Mouse (Mus musculus): ENCODE data around the gene Rbm47. TPM values are rescaled to one million over a fixed set of nuclear protein-coding genes. Genes with fewer than 3 reads are reported as not detected.

Rbm47 gene
- polyA plus RNA-seq, 1 experiment from 2014 or later = 10.4 TPM

DNA sequence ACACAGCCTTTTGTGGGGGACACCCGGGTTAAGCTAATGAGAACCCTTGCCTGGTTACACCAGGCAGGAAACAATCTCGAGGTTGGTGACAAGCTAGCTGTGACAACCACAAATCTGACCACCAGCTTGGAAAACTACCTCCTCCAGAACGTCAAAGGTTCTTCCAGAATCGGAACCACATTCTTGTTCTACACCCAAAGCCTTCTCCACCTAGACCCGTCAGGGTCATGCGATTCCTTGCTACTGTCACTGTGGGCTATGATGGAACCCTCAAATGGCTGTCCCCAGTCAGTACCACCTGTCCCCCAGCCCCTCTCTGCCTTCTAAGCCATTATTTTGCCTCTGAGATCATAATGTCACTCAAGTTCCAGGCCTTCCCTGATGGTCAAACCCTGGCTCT lies 76.8 kb downstream of the Rbm47 start:
- Histone ChIP-seq H3K9ac (ENCODE audit: low read depth, low read length) (no peak overlapping the region), H3K4me2 (ENCODE audit: low read depth, low read length) (no peak overlapping the region), H3K4me1 (ENCODE audit: control insufficient read depth, insufficient read depth, low read length) (no peaks in the 10 kb centered on the region), H3K9me3 (ENCODE audit: control insufficient read depth, low read length) (no peaks in the 10 kb centered on the region), H3K36me3 (ENCODE audit: control insufficient read depth, insufficient read depth, low read length) (no peaks in the 10 kb centered on the region), H3K4me3 (ENCODE audit: low read depth, low read length) (no peak overlapping the region), H3K27me3 (replicated peaks; ENCODE audit: control insufficient read depth, insufficient read depth, low read length) (no peaks in the 10 kb centered on the region), H3K27ac (replicated peaks; ENCODE audit: low read depth, low read length) (no peak overlapping the region)
- DNase-seq (ENCODE audit: low spot score) (no peak), ATAC-seq (ENCODE audit: low read depth) (no peak)
- WGBS = 90% methylated on average over 6 of the region's 6 CpGs

DNA sequence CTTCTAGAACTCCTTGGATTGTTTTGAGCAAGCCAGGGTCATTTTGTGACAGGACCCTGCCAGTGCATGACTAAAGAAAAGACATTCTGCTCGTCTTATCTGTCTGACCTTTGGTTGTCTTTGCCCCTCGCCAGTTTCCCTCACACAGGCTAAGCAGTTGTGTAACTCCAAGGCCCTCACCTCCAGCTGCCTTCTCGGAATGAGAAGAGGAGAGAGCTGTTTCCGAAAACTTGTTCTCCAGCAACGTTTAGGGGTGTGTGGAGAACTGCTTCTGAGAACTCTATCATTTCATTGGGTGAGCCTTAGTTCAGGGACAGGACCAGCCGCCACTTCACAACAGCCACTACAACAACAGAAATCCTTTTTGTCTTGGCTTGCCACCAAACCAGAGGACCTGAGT lies 77.8 kb downstream of the Rbm47 start:
- Histone ChIP-seq H3K4me2 (ENCODE audit: low read depth, low read length) (no peak overlapping the region), H3K9me3 (ENCODE audit: control insufficient read depth, low read length) (no peaks in the 10 kb centered on the region), H3K4me1 (ENCODE audit: control insufficient read depth, insufficient read depth, low read length) (no peaks in the 10 kb centered on the region), H3K9ac (ENCODE audit: low read depth, low read length) (no peak overlapping the region), H3K27ac (replicated peaks; ENCODE audit: low read depth, low read length) (no peak overlapping the region), H3K36me3 (ENCODE audit: control insufficient read depth, insufficient read depth, low read length) (no peaks in the 10 kb centered on the region), H3K4me3 (ENCODE audit: low read depth, low read length) (no peak overlapping the region), H3K27me3 (replicated peaks; ENCODE audit: control insufficient read depth, insufficient read depth, low read length) (no peaks in the 10 kb centered on the region)
- ATAC-seq (ENCODE audit: low read depth) (no peak), DNase-seq (ENCODE audit: low spot score) (no peak)
- 65% methylated on average over 6 of the region's 6 CpGs for WGBS

DNA sequence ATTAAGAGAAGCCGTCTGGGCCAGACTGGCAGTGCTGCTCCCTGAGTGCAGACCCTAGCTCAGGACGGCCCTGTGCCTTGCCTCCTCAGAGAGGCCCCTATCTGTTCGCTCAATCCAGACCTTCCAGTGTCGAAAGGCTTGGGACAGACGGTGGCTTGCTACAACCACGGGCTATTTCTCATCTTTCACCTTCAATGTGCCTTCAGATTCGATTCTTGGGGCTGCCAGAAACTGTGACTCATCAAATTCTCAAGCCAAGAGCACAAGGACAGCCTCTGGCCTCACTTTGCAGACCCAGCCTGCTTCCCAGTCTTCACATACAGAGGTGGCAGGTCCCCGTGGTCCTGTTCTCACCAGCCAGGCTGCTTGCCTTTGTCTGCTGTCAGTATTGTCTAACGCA lies 82.9 kb downstream of the Rbm47 start:
- Histone ChIP-seq H3K9me3 (ENCODE audit: control insufficient read depth, low read length) (no peaks in the 10 kb centered on the region), H3K27ac (replicated peaks; ENCODE audit: low read depth, low read length) (no peak overlapping the region), H3K4me1 (ENCODE audit: control insufficient read depth, insufficient read depth, low read length) (peaks cover 6% of the 10 kb centered on the region), H3K4me3 (ENCODE audit: low read depth, low read length) (no peak overlapping the region), H3K36me3 (ENCODE audit: control insufficient read depth, insufficient read depth, low read length) (no peaks in the 10 kb centered on the region), H3K4me2 (ENCODE audit: low read depth, low read length) (no peak overlapping the region), H3K9ac (ENCODE audit: low read depth, low read length) (no peak overlapping the region), H3K27me3 (replicated peaks; ENCODE audit: control insufficient read depth, insufficient read depth, low read length) (no peaks in the 10 kb centered on the region)
- 63% methylated on average over 9 of the region's 9 CpGs for WGBS
- DNase-seq (ENCODE audit: low spot score) (no peak), ATAC-seq (ENCODE audit: low read depth) (no peak)

DNA sequence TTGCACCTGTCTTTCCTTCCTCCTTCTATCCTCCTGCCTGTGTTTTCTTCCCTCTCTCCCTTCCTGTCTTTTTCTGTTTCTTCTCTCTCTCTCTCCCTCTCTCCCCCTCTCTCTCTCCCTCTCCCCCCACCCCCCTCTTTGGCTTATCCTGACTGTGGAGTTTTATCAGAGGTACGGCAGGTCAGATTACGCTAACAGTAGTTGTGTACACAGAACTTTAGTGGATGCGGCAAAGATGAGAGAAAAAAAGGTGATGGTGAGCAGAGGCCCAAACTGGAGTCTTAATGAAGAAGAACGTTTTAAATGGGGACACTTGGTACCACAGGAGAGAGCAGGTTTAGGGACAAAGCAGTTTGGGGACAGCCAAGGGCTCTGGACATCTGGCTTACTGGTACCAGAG lies 83.3 kb downstream of the Rbm47 start:
- H3K27ac ChIP-seq (replicated peaks; ENCODE audit: low read depth, low read length) = no peak overlapping the region

DNA sequence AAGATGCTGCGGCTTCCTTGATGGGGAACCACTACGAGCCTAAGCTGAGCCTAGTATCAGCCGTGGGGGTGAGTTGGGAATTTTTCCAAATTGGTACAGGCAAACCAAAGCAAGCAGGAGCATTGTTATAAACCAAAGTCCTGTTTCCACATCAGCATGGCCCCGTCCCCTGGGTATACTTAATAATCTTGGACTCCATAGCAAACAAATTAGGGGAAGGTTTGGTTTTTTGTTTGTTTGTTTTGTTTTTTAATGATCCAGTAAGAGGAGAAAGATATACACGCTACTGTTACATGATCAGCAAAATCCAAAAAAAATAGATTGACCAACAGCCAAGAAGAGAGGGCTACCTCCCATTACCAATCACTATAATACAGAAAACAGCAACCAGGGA lies 84.0 kb downstream of the Rbm47 start:
- no peak overlapping the region for H3K4me2 ChIP-seq (ENCODE audit: low read depth, low read length)
- H3K27ac ChIP-seq (replicated peaks; ENCODE audit: low read depth, low read length) = no peak overlapping the region
- H3K9me3 ChIP-seq (ENCODE audit: control insufficient read depth, low read length) = no peaks in the 10 kb centered on the region
- peaks cover 6% of the 10 kb centered on the region for H3K4me1 ChIP-seq (ENCODE audit: control insufficient read depth, insufficient read depth, low read length)
- 80% methylated on average over 5 of the region's 5 CpGs for WGBS
- DNase-seq (ENCODE audit: low spot score) = no peak
- no peaks in the 10 kb centered on the region for H3K36me3 ChIP-seq (ENCODE audit: control insufficient read depth, insufficient read depth, low read length)
- H3K9ac ChIP-seq (ENCODE audit: low read depth, low read length) = no peak overlapping the region
- ATAC-seq (ENCODE audit: low read depth) = no peak
- H3K27me3 ChIP-seq (replicated peaks; ENCODE audit: control insufficient read depth, insufficient read depth, low read length) = no peaks in the 10 kb centered on the region
- no peak overlapping the region for H3K4me3 ChIP-seq (ENCODE audit: low read depth, low read length)

More for the DNA sequence above, 83.3 kb downstream of the Rbm47 start:
- no peak for DNase-seq (ENCODE audit: low spot score)
- H3K4me2 ChIP-seq (ENCODE audit: low read depth, low read length) = no peak overlapping the region
- 64% methylated on average over 4 of the region's 4 CpGs for WGBS
- H3K4me3 ChIP-seq (ENCODE audit: low read depth, low read length) = no peak overlapping the region
- H3K27me3 ChIP-seq (replicated peaks; ENCODE audit: control insufficient read depth, insufficient read depth, low read length) = no peaks in the 10 kb centered on the region
- no peak for ATAC-seq (ENCODE audit: low read depth)
- no peaks in the 10 kb centered on the region for H3K36me3 ChIP-seq (ENCODE audit: control insufficient read depth, insufficient read depth, low read length)
- peaks cover 6% of the 10 kb centered on the region for H3K4me1 ChIP-seq (ENCODE audit: control insufficient read depth, insufficient read depth, low read length)
- no peaks in the 10 kb centered on the region for H3K9me3 ChIP-seq (ENCODE audit: control insufficient read depth, low read length)
- no peak overlapping the region for H3K9ac ChIP-seq (ENCODE audit: low read depth, low read length)

DNA sequence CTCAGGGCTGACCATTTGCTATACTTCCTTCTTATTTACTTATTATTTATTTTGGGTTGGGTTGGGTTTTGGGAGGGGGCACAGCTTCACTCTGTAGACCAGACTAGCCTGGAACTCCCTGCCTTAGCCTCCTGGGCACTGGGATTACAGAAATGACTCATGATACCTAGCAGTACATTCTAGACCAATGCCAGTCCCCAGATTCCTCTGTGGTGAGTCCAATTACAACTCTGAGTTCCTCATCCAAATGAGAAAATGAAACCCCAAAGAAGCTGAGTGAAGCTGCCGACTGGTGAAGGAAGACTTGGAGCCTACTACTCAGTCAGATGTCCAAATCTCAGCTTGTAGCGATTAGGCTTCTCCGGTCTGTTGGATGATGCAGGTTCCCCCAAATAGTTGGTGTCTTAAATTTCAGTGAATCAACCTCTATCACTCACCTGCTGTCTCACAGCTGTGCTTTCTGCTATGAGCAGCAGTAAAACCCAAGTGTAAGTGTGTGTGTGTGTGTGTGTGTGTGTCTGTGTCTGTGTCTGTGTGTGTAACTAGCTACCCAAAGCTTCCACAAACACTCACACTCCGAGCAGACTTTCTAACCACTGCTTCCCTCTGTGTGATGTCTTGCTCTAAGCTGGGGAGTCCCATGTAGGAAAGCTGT lies 84.5 kb downstream of the Rbm47 start:
- Histone ChIP-seq H3K4me1 (ENCODE audit: control insufficient read depth, insufficient read depth, low read length) (peaks cover 6% of the 10 kb centered on the region), H3K9ac (ENCODE audit: low read depth, low read length) (no peak overlapping the region), H3K9me3 (ENCODE audit: control insufficient read depth, low read length) (no peaks in the 10 kb centered on the region), H3K4me2 (ENCODE audit: low read depth, low read length) (no peak overlapping the region), H3K27me3 (replicated peaks; ENCODE audit: control insufficient read depth, insufficient read depth, low read length) (no peaks in the 10 kb centered on the region), H3K4me3 (ENCODE audit: low read depth, low read length) (no peak overlapping the region), H3K36me3 (ENCODE audit: control insufficient read depth, insufficient read depth, low read length) (no peaks in the 10 kb centered on the region), H3K27ac (replicated peaks; ENCODE audit: low read depth, low read length) (no peak overlapping the region)
- 77% methylated on average over 4 of the region's 4 CpGs for WGBS
- no peak for ATAC-seq (ENCODE audit: low read depth)
- no peak for DNase-seq (ENCODE audit: low spot score)

DNA sequence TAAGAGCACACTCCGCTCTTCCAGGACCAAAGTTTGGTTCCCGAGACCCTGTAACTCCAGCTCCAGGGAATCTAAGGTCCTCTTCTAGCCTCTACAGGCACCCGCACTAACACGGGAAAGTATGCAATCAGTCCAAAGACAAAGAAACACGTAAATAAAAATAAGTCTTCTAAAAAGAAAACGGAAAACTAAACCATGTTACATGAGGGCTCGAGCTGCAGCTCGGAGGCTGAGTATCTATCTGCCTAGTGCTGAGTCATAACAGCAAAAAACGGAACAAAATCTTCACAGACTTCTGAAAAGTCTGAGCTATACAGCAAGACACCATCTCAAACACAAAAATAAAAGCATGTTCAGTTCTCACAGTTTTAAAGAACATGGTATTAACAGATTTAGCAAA lies 86.0 kb downstream of the Rbm47 start:
- H3K36me3 ChIP-seq (ENCODE audit: control insufficient read depth, insufficient read depth, low read length) = no peaks in the 10 kb centered on the region
- ATAC-seq (ENCODE audit: low read depth) (no peak), DNase-seq (ENCODE audit: low spot score) (no peak)
- no peaks in the 10 kb centered on the region for H3K9me3 ChIP-seq (ENCODE audit: control insufficient read depth, low read length)
- no peak overlapping the region for H3K4me2 ChIP-seq (ENCODE audit: low read depth, low read length)
- H3K27ac ChIP-seq (replicated peaks; ENCODE audit: low read depth, low read length) = no peak overlapping the region
- WGBS = 89% methylated on average over 9 of the region's 9 CpGs
- no peak overlapping the region for H3K4me3 ChIP-seq (ENCODE audit: low read depth, low read length)
- H3K9ac ChIP-seq (ENCODE audit: low read depth, low read length) = no peak overlapping the region
- H3K27me3 ChIP-seq (replicated peaks; ENCODE audit: control insufficient read depth, insufficient read depth, low read length) = no peaks in the 10 kb centered on the region
- H3K4me1 ChIP-seq (ENCODE audit: control insufficient read depth, insufficient read depth, low read length) = peaks cover 9% of the 10 kb centered on the region

DNA sequence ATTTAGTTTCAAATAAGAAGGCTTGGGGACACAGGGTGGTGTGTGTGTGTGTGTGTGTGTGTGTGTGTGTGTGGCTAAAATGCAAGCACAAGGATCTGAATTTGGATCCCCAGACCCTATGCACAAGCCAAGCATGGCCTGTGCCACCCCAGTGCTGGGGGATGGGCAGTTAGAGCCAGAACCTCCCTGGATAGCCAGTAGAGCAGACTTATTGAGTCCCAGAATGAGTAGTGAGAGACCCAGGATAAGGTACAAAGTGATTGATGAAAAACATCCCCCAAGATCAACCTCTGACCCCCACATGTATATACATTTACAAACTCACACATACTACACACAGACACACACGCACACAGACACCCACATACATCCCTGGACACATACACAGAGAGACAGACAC lies 86.6 kb downstream of the Rbm47 start:
- Histone ChIP-seq H3K4me3 (ENCODE audit: low read depth, low read length) (no peak overlapping the region), H3K36me3 (ENCODE audit: control insufficient read depth, insufficient read depth, low read length) (no peaks in the 10 kb centered on the region), H3K4me2 (ENCODE audit: low read depth, low read length) (no peak overlapping the region), H3K27ac (replicated peaks; ENCODE audit: low read depth, low read length) (no peak overlapping the region), H3K9ac (ENCODE audit: low read depth, low read length) (no peak overlapping the region), H3K4me1 (ENCODE audit: control insufficient read depth, insufficient read depth, low read length) (peaks cover 9% of the 10 kb centered on the region), H3K9me3 (ENCODE audit: control insufficient read depth, low read length) (no peaks in the 10 kb centered on the region), H3K27me3 (replicated peaks; ENCODE audit: control insufficient read depth, insufficient read depth, low read length) (no peaks in the 10 kb centered on the region)
- ATAC-seq (ENCODE audit: low read depth) = no peak
- DNase-seq (ENCODE audit: low spot score) = no peak
- 75% methylated on average over 1 of the region's 1 CpGs for WGBS

DNA sequence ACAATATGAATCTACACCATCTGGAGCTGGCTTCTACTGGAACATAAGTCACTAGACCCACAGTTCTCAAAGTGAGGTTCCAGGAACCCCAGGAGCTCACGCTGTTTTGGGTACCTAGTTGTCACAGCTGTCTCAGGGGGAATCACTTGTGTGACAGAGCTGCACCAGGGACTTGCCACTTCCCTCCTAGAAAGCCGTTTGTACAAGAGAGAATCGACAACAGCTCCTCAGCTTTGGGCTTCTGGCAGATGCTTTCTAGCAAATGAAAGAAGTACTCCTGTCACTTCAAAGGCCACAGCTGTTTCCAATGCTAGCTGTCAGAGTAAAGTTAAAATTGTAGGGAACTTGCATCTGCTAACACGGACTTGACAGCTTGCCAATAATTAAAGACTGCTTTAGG lies 87.4 kb downstream of the Rbm47 start:
- ATAC-seq (ENCODE audit: low read depth) (no peak), DNase-seq (ENCODE audit: low spot score) (peak; percentile 86)
- Histone ChIP-seq H3K36me3 (ENCODE audit: control insufficient read depth, insufficient read depth, low read length) (no peaks in the 10 kb centered on the region), H3K27me3 (replicated peaks; ENCODE audit: control insufficient read depth, insufficient read depth, low read length) (no peaks in the 10 kb centered on the region), H3K4me1 (ENCODE audit: control insufficient read depth, insufficient read depth, low read length) (peaks cover 9% of the 10 kb centered on the region), H3K4me3 (ENCODE audit: low read depth, low read length) (no peak overlapping the region), H3K9ac (ENCODE audit: low read depth, low read length) (no peak overlapping the region), H3K9me3 (ENCODE audit: control insufficient read depth, low read length) (no peaks in the 10 kb centered on the region), H3K4me2 (ENCODE audit: low read depth, low read length) (no peak overlapping the region), H3K27ac (replicated peaks; ENCODE audit: low read depth, low read length) (no peak overlapping the region)
- 10% methylated on average over 4 of the region's 4 CpGs for WGBS
